Mouse (Mus musculus) neural tube, embryonic 15.5 days (tissue): ENCODE data around the gene D6Wsu163e. TPM values are rescaled to one million over a fixed set of nuclear protein-coding genes. Genes with fewer than 3 reads are reported as not detected.
A peak's percentile ranks its signal among the peaks of the same experiment; 100 is the strongest.

Experiments used
- ATAC-seq: fragments of 200-750 bp; cut with Nextera tagmentation; 2 replicates; pipeline ENCODE4 v1.8.0; 2017; ENCODE audit warnings: mild to moderate bottlenecking, moderate TSS enrichment, moderate library complexity; ENCODE audit not compliant: low FRiP score
- H3K27ac ChIP-seq: fragments of 300-500 bp; sonication (generic); replicated peaks from 2 replicates; pipeline ENCODE4 v1.5.1; 2015; ENCODE audit warnings: mild to moderate bottlenecking, inconsistent platforms
- H3K27me3 ChIP-seq: fragments of 300-500 bp; sonication (generic); replicated peaks from 2 replicates; pipeline ENCODE4 v1.6.1; 2015; ENCODE audit warnings: inconsistent platforms
- H3K36me3 ChIP-seq: fragments of 300-500 bp; sonication (generic); 2 replicates; pipeline ENCODE4 v1.6.1; 2015; ENCODE audit warnings: inconsistent platforms
- H3K4me1 ChIP-seq: fragments of 300-500 bp; sonication (generic); 2 replicates; pipeline ENCODE4 v1.6.1; 2015; ENCODE audit warnings: inconsistent platforms
- H3K4me2 ChIP-seq: fragments of 300-500 bp; sonication (generic); 2 replicates; pipeline ENCODE4 v1.6.1; 2015; ENCODE audit warnings: inconsistent platforms, mild to moderate bottlenecking, moderate library complexity
- H3K4me3 ChIP-seq: fragments of 300-500 bp; sonication (generic); replicated peaks from 2 replicates; pipeline ENCODE4 v1.5.1; 2015; ENCODE audit warnings: mild to moderate bottlenecking, inconsistent platforms
- H3K9ac ChIP-seq: fragments of 300-500 bp; sonication (generic); replicated peaks from 2 replicates; pipeline ENCODE4 v1.6.1; 2015; ENCODE audit warnings: mild to moderate bottlenecking, inconsistent platforms
- H3K9me3 ChIP-seq: fragments of 300-500 bp; sonication (generic); replicated peaks from 2 replicates; pipeline ENCODE4 v1.6.1; 2016; ENCODE audit warnings: inconsistent platforms
- WGBS: fragments of 180-500 bp; shearing (Covaris S2); methylation state at CpG from one replicate; pipeline ENCODE4 v1.1.7; 2015; ENCODE audit warnings: mixed read lengths; 5-methylcytosine and 5-hydroxymethylcytosine counted together
- polyA plus RNA-seq: library from polyadenylated mRNA; unstranded; fragments of >200 nt; fragmentation: Nextera tagmentation; extraction: Ambion mirVana; gene quantifications from 2 replicates; pipeline ENCODE4 v1.2.1, GENCODE M21; 2015

D6Wsu163e gene
- polyA plus RNA-seq, 1 experiment from 2014 or later, result 32.0 TPM

DNA sequence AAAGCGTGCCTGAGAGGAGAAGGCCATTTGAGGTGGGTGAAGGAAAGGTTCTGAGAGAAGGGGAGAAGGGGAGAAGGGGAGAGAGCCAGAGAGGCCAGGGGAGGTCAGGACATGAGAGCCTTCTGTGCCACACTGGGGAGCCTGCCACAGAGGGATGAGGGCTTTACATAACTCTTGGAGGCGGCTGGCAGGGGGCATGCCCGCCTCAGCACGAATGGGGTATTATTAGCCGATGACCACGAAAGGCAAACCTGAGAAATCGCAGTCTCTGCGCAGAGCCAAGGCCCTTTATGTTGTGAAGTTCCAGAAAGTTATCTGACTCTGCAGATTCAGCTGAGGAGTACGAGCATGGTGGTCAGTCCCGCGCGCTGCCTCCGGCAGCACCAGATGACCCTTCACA lies 70.3 kb downstream of the D6Wsu163e start:
- Histone ChIP-seq H3K9ac (no peak overlapping the region), H3K4me3 (no peak overlapping the region), H3K9me3 (no peaks in the 10 kb centered on the region), H3K27me3 (no peaks in the 10 kb centered on the region), H3K27ac (no peak overlapping the region), H3K4me1 (no peaks in the 10 kb centered on the region), H3K4me2 (no peak overlapping the region), H3K36me3 (no peaks in the 10 kb centered on the region)
- WGBS, result 91% methylated on average over 13 of the region's 13 CpGs
- no peak for ATAC-seq

- no peak overlapping the region for H3K9ac ChIP-seq
- H3K9me3 ChIP-seq, result no peaks in the 10 kb centered on the region
- no peak overlapping the region for H3K27ac ChIP-seq
- 0 out of 2 replicates have a peak, but pooled peaks have one; percentile 31 for ATAC-seq
- WGBS, result 63% methylated on average over 13 of the region's 13 CpGs
- H3K4me3 ChIP-seq, result no peak overlapping the region
- H3K4me2 ChIP-seq, result no peak overlapping the region
- H3K36me3 ChIP-seq, result no peaks in the 10 kb centered on the region
- no peaks in the 10 kb centered on the region for H3K27me3 ChIP-seq
- no peaks in the 10 kb centered on the region for H3K4me1 ChIP-seq
Measured at GRCm38 (mm10) chr6:127011947-127012535, 72.3 kb downstream of the D6Wsu163e start.

- ATAC-seq, result no peak
- WGBS, result 81% methylated on average over 26 of the region's 26 CpGs
- H3K36me3 ChIP-seq, result no peaks in the 10 kb centered on the region
- H3K9me3 ChIP-seq, result no peaks in the 10 kb centered on the region
- peaks cover 7% of the 10 kb centered on the region; the same call in 1 of the 2 replicates for H3K4me1 ChIP-seq
- no peak within 1 kb of the TSS for H3K4me2 ChIP-seq
- no peaks in the 10 kb centered on the region for H3K27me3 ChIP-seq
- no peak within 1 kb of the TSS for H3K9ac ChIP-seq
- no peak within 1 kb of the TSS for H3K27ac ChIP-seq
- H3K4me3 ChIP-seq, result no peak within 1 kb of the TSS
Measured at GRCm38 (mm10) chr6:127014906-127015770, 75.4 kb downstream of the D6Wsu163e start, which contains the start of gene Fgf6. Fgf6 (plus strand) TSS chr6:127015586.

GRCm38 (mm10) chr6:127019254-127019653 lies 79.5 kb downstream of the D6Wsu163e start:
- Histone ChIP-seq H3K27me3 (no peaks in the 10 kb centered on the region; the same call in none of the 2 replicates), H3K4me3 (no peak overlapping the region), H3K9me3 (no peaks in the 10 kb centered on the region), H3K4me1 (peaks cover 13% of the 10 kb centered on the region; the same call in 1 of the 2 replicates), H3K9ac (no peak overlapping the region), H3K36me3 (no peaks in the 10 kb centered on the region), H3K4me2 (no peak overlapping the region), H3K27ac (no peak overlapping the region)
- WGBS, result 3% methylated on average over 6 of the region's 6 CpGs
- ATAC-seq, result no peak

DNA sequence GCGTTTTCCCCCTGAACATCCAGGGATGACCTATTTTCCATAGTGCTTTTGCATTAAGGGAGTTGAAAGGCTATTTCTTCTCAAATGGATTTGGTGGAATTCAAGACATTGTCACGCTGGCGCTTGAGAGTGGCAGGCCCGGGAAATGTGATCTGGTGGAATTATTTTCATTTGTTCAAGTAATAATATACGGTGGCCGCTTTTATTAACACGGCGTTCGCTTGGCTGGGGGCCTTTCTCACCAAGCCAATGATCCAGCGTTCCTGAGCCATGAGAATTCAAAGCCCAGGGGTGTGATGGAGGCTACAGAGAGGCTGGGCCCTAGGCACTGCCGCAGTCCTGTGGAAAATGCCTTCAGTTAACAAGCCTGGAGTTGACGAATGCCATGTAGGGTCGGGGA lies 80.7 kb downstream of the D6Wsu163e start:
- Histone ChIP-seq H3K9me3 (no peaks in the 10 kb centered on the region), H3K4me2 (0 out of 2 replicates have a peak overlapping the region, but pooled peaks have one; percentile 5), H3K27me3 (no peaks in the 10 kb centered on the region; the same call in none of the 2 replicates), H3K36me3 (no peaks in the 10 kb centered on the region), H3K9ac (no peak overlapping the region), H3K27ac (no peak overlapping the region), H3K4me1 (peaks cover 13% of the 10 kb centered on the region; the same call in 1 of the 2 replicates), H3K4me3 (no peak overlapping the region)
- no peak for ATAC-seq
- WGBS, result 19% methylated on average over 13 of the region's 13 CpGs

DNA sequence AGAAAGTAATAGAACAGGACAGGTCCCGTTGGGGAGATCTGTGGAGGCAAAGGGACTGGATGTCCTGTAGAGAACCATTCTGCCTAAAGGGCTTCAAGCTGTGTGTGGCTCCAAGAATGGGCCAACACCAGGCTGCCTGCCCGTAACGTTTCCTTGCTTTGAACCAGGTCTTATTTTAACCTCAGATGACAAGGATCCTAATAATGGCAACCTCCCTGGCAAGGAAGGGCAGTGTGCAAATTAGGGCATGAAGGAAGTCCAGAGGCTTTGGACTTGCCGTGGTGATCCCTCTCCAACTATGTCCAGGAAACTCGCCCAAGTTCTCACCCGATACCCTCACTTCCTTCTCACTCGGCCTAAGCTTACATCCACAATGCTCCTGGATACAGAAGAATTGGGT lies 85.1 kb downstream of the D6Wsu163e start:
- WGBS, result 72% methylated on average over 7 of the region's 7 CpGs
- Histone ChIP-seq H3K4me3 (no peak overlapping the region), H3K4me2 (no peak overlapping the region), H3K9ac (no peak overlapping the region), H3K36me3 (no peaks in the 10 kb centered on the region), H3K27ac (no peak overlapping the region), H3K27me3 (no peaks in the 10 kb centered on the region; the same call in none of the 2 replicates), H3K4me1 (peaks cover 8% of the 10 kb centered on the region; the same call in 1 of the 2 replicates), H3K9me3 (no peaks in the 10 kb centered on the region)
- no peak for ATAC-seq

Other genes starting within 250 kb of the D6Wsu163e start
- 23.7 and 26.5 TPM in 2 replicates for gene Kcna6, start 199.3 kb upstream of the D6Wsu163e start, polyA plus RNA-seq
- 210 and 213 TPM in 2 replicates for gene Ndufa9, start 90.8 kb upstream of the D6Wsu163e start, polyA plus RNA-seq
- 0.06 and 0.09 TPM in 2 replicates for gene Akap3, start 86.9 kb upstream of the D6Wsu163e start, polyA plus RNA-seq
- gene Dyrk4, start 18.1 kb upstream of the D6Wsu163e start, polyA plus RNA-seq, result 0.09 and 0.78 TPM in 2 replicates
- gene Rad51ap1, start 375 bp upstream of the D6Wsu163e start, polyA plus RNA-seq, result 11.2 and 26.5 TPM in 2 replicates
- gene Fgf6, start 75.6 kb downstream of the D6Wsu163e start, polyA plus RNA-seq, result 0.05 and 0.10 TPM in 2 replicates
- gene Fgf23, start 132.9 kb downstream of the D6Wsu163e start, polyA plus RNA-seq, result 0.13 TPM in 1 of 2 replicates, not detected in the other
- 6.3 and 7.3 TPM in 2 replicates for gene Tigar, start 169.6 kb downstream of the D6Wsu163e start, polyA plus RNA-seq
- 155 and 302 TPM in 2 replicates for gene Ccnd2, start 212.2 kb downstream of the D6Wsu163e start, polyA plus RNA-seq